Mouse (Mus musculus) midbrain, embryonic 11.5 days (tissue): Measurements from ENCODE around the gene Ddi2. TPM values are rescaled to one million over a fixed set of nuclear protein-coding genes. Genes with fewer than 3 reads are reported as not detected.

ENCODE experiments used
- ATAC-seq: fragments of 200-750 bp; cut with Nextera tagmentation; 2 replicates; pipeline ENCODE4 v1.8.0; 2017; ENCODE audit warnings: moderate TSS enrichment, moderate library complexity; ENCODE audit not compliant: low FRiP score
- DNase-seq: peaks from one replicate; pipeline ENCODE4 v3.0.0; 2015; ENCODE audit warnings: low spot score; ENCODE audit errors: missing footprints
- H3K27ac ChIP-seq: fragments of 300-500 bp; sonication (generic); 2 replicates; pipeline ENCODE4 v1.5.1; 2014; ENCODE audit warnings: low read depth, low read length
- H3K27me3 ChIP-seq: fragments of 300-500 bp; sonication (generic); 2 replicates; pipeline ENCODE4 v1.6.1; 2014; ENCODE audit warnings: mild to moderate bottlenecking, low read length, moderate library complexity, mixed read lengths; ENCODE audit not compliant: control insufficient read depth, insufficient read depth
- H3K36me3 ChIP-seq: fragments of 300-500 bp; sonication (generic); 2 replicates; pipeline ENCODE4 v1.6.1; 2014; ENCODE audit warnings: mild to moderate bottlenecking, low read length, moderate library complexity, mixed read lengths; ENCODE audit not compliant: control insufficient read depth, insufficient read depth
- H3K4me1 ChIP-seq: fragments of 300-500 bp; sonication (generic); 2 replicates; pipeline ENCODE4 v1.6.1; 2014; ENCODE audit warnings: low read length; ENCODE audit not compliant: control insufficient read depth, insufficient read depth
- H3K4me2 ChIP-seq: fragments of 300-500 bp; sonication (generic); 2 replicates; pipeline ENCODE4 v1.6.1; 2014; ENCODE audit warnings: mild to moderate bottlenecking, moderate library complexity
- H3K4me3 ChIP-seq: fragments of 300-500 bp; sonication (generic); 2 replicates; pipeline ENCODE4 v1.5.1; 2014; ENCODE audit warnings: low read depth, low read length
- H3K9ac ChIP-seq: fragments of 300-500 bp; sonication (generic); 2 replicates; pipeline ENCODE4 v1.6.1; 2014; ENCODE audit warnings: low read length
- H3K9me3 ChIP-seq: fragments of 300-500 bp; sonication (generic); 2 replicates; pipeline ENCODE4 v1.6.1; 2016; ENCODE audit warnings: low read length; ENCODE audit not compliant: control insufficient read depth
- WGBS: fragments of 180-500 bp; shearing (Covaris S2); extraction: QIAGEN DNeasy Blood & Tissue Kit; methylation state at CpG from one replicate; pipeline ENCODE4 v1.1.7; 2014; 5-methylcytosine and 5-hydroxymethylcytosine counted together
- polyA plus RNA-seq: library from polyadenylated mRNA; unstranded; fragments of >200 nt; fragmentation: Nextera tagmentation; extraction: Ambion mirVana; gene quantifications from 2 replicates; pipeline ENCODE4 v1.2.1, GENCODE M21; 2014

Ddi2 gene
- polyA plus RNA-seq, 1 experiment from 2014 or later, result 18.1 TPM

DNA sequence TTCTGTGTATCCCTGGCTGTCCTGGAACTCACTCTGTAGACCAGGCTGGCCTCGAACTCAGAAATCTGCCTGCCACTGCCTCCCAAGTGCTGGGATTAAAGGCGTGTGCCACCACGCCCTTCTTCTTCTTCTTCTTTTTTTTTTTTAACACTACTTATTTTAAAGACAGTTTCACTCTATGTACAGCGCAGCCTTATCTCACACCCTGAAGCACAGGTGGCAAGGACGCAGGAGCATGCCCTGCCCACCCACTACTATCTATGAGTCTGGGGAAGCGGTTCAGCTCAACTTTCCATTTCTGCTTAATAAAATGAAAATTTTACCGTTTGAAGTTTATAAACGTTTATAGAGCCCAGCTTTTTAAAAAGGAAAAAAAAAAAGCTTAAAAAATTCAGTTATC, 34.7 kb downstream of the Ddi2 start:
- Histone ChIP-seq H3K9ac (no peak overlapping the region), H3K27me3 (no peaks in the 10 kb centered on the region), H3K36me3 (peaks cover 18% of the 10 kb centered on the region), H3K4me2 (no peak overlapping the region), H3K9me3 (no peaks in the 10 kb centered on the region), H3K4me3 (no peak overlapping the region), H3K4me1 (no peaks in the 10 kb centered on the region), H3K27ac (no peak overlapping the region)
- DNase-seq (no peak), ATAC-seq (no peak)
- WGBS, result 95% methylated on average over 8 of the region's 8 CpGs

DNA sequence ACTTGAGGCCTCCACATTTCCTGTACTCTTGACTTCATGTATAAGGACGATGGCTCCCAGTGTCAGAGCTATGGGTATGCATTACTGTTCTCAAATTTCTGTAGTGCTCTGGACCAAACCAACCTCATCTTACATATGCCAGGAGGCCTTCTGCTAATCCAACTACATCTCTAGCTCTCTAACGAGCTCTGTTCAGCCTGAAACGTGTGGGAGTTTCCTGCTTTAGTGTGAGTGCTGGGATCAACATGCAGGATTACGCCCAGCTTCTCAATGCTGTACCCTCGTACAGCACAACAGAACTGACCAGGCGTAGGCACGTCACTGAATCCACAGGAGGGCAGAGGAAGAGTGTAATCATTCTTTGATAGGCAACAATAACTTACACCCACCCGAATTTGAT, 36.7 kb downstream of the Ddi2 start:
- Histone ChIP-seq H3K9me3 (no peaks in the 10 kb centered on the region), H3K4me2 (no peak overlapping the region), H3K27me3 (no peaks in the 10 kb centered on the region), H3K4me3 (no peak overlapping the region), H3K9ac (no peak overlapping the region), H3K36me3 (peaks cover 18% of the 10 kb centered on the region), H3K4me1 (no peaks in the 10 kb centered on the region), H3K27ac (no peak overlapping the region)
- WGBS, result 83% methylated on average over 8 of the region's 8 CpGs
- ATAC-seq (no peak), DNase-seq (no peak)

DNA sequence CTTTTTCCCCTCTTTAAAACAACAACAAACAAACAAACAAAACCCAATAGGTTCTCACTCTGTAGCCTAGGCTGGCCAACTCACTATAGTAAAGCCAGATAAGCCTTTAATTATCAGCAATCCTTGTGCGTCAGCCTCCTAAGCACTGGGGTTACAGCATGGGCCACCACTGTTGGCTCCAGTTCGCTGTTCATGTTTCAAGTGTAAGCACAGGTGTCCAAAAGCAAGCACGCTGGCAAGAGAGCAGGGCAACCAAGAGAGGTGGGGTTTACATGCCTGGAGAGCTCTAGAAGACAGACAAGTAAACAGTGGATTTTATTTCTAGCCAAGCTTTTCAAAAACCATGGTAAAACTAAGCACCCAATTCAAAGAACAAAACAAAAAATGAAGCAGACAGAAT, 37.1 kb downstream of the Ddi2 start:
- Histone ChIP-seq H3K4me3 (no peak overlapping the region), H3K9me3 (no peaks in the 10 kb centered on the region), H3K27ac (no peak overlapping the region), H3K9ac (no peak overlapping the region), H3K4me1 (no peaks in the 10 kb centered on the region), H3K27me3 (no peaks in the 10 kb centered on the region), H3K36me3 (peaks cover 18% of the 10 kb centered on the region), H3K4me2 (no peak overlapping the region)
- ATAC-seq (no peak), DNase-seq (no peak)
- 94% methylated on average over 3 of the region's 3 CpGs for WGBS

DNA sequence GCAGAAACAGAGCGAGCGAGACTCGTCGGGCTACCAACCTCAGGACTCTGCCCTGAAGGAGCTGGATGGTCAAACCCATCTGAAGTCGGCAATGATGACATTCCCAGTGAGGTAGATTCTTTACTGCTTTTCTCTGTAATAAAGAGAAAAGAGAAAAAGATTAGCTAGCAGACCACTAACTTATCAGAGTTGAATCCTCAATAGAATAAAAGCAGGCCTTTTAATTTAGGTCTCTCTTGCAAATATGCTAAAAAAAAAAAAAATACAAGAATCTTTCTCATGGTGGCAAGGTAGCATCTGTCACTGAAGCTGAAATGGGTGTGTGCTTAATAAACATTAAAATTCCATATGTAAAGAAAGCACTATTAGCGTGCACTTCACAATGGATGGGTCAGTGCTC, 37.7 kb downstream of the Ddi2 start, which contains the start of gene Rsc1a1:
Gene Rsc1a1 (minus strand): TSS at position 101 of the 400 bp plus-strand sequence.
- no peak for ATAC-seq
- no peaks in the 10 kb centered on the region for H3K4me1 ChIP-seq
- H3K9ac ChIP-seq, result no peak within 1 kb of the TSS
- H3K4me3 ChIP-seq, result no peak within 1 kb of the TSS
- H3K27ac ChIP-seq, result no peak within 1 kb of the TSS
- DNase-seq, result no peak
- no peaks in the 10 kb centered on the region for H3K9me3 ChIP-seq
- 92% methylated on average over 6 of the region's 6 CpGs for WGBS
- H3K27me3 ChIP-seq, result no peaks in the 10 kb centered on the region
- H3K4me2 ChIP-seq, result no peak within 1 kb of the TSS
- peaks cover 18% of the 10 kb centered on the region for H3K36me3 ChIP-seq

DNA sequence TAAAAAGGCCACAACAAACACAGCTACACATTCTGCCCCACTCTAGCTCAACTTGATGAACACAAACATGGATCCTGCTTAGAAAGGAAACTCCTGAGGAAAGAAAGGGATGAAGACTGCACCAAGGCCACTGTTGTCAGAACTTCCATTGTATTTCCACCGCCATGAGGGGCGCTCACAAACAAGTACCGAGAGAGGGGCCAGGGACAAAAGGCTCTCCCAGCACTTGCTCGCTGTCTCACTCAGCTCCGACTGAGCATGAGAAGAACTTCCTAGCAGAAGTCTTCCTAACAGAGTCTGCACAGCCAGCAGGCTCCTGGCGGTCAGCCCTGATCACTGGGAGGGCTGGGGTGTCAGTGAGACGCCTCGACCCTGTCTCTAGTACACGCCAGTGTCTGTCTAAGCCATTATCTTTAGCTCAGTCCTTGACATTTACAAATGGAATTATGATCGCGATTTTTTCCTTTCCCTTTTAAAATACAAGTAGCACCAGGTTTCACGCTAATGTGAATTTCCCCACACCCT, 40.5 kb downstream of the Ddi2 start:
- Histone ChIP-seq H3K36me3 (peaks cover 18% of the 10 kb centered on the region), H3K4me2 (no peak overlapping the region), H3K9ac (no peak overlapping the region), H3K4me1 (no peaks in the 10 kb centered on the region), H3K4me3 (no peak overlapping the region), H3K27ac (no peak overlapping the region), H3K27me3 (no peaks in the 10 kb centered on the region), H3K9me3 (no peaks in the 10 kb centered on the region)
- WGBS, result 63% methylated on average over 12 of the region's 12 CpGs
- DNase-seq, result no peak
- no peak for ATAC-seq

DNA sequence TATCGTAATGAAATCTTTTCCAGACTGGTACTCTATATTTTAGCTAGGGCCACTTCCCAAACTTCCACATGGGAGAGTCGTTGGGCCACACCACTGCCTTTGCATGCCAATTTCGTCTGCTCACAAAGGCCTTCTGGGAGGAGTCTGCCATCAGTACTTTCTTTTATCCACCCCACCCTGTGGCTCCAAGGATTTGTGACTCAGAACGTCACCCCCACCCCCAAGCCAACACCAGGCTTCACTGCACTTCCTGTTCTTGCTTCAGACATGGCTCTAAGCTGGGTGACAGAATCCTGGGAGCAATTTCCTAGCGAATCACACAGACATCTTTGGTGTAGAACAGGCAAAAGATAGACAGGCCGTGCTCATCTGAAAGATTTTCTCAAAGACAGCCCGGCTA, 41.5 kb downstream of the Ddi2 start:
- no peaks in the 10 kb centered on the region for H3K27me3 ChIP-seq
- H3K4me1 ChIP-seq, result no peaks in the 10 kb centered on the region
- ATAC-seq (no peak), DNase-seq (no peak)
- H3K4me2 ChIP-seq, result no peak overlapping the region
- no peak overlapping the region for H3K4me3 ChIP-seq
- WGBS, result 63% methylated on average over 7 of the region's 7 CpGs
- H3K9me3 ChIP-seq, result no peaks in the 10 kb centered on the region
- peaks cover 16% of the 10 kb centered on the region for H3K36me3 ChIP-seq
- H3K27ac ChIP-seq, result no peak overlapping the region
- H3K9ac ChIP-seq, result no peak overlapping the region

DNA sequence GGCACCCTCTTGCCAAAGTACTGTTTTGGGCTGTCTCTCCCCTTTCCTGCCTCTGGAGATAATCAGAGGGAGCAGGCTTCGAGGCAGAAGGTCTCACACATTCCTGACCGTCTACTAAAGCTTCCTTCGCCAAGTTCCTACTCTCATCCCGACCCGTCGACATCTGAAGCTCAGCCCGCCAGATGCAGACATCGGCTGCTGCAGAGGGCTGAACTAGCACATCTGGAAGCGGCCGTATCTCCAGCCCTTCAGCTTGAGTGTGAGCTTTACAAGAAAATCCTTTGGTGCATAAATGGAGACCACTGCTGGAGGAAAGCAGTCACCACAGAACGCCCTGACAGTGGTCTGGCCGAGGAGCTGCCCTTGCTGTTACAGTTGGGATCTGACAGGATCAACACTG, 42.3 kb downstream of the Ddi2 start:
- no peaks in the 10 kb centered on the region for H3K9me3 ChIP-seq
- WGBS, result 79% methylated on average over 12 of the region's 12 CpGs
- no peak overlapping the region for H3K27ac ChIP-seq
- no peaks in the 10 kb centered on the region for H3K4me1 ChIP-seq
- no peak for ATAC-seq
- H3K4me3 ChIP-seq, result no peak overlapping the region
- H3K36me3 ChIP-seq, result peaks cover 16% of the 10 kb centered on the region
- no peaks in the 10 kb centered on the region for H3K27me3 ChIP-seq
- H3K4me2 ChIP-seq, result no peak overlapping the region
- H3K9ac ChIP-seq, result no peak overlapping the region
- no peak for DNase-seq

DNA sequence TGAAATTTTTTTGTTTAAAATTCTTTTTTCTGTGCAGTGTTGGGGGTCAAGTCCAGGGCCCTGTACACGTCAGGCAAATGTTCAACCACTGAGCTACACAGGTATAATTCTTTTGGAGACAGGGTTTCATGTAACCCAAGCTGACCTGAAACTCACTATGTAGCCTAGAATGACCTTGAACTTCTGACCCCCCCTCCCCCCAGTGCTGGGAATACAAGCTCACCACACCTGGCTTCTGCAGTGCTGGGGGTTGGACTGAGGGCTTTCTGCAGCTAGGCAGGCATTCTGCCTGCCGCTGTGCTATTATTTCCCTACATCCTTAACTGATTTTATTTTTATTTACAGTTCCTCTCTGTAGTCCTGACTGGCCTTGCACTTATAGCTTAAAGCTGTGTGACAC, 44.2 kb downstream of the Ddi2 start:
- ATAC-seq, result no peak
- Histone ChIP-seq H3K4me3 (no peak overlapping the region), H3K4me2 (no peak overlapping the region), H3K27me3 (no peaks in the 10 kb centered on the region), H3K9ac (no peak overlapping the region), H3K4me1 (no peaks in the 10 kb centered on the region), H3K36me3 (peaks cover 4% of the 10 kb centered on the region), H3K9me3 (no peaks in the 10 kb centered on the region), H3K27ac (no peak overlapping the region)
- WGBS, result 96% methylated on average over 2 of the region's 2 CpGs
- DNase-seq, result no peak

DNA sequence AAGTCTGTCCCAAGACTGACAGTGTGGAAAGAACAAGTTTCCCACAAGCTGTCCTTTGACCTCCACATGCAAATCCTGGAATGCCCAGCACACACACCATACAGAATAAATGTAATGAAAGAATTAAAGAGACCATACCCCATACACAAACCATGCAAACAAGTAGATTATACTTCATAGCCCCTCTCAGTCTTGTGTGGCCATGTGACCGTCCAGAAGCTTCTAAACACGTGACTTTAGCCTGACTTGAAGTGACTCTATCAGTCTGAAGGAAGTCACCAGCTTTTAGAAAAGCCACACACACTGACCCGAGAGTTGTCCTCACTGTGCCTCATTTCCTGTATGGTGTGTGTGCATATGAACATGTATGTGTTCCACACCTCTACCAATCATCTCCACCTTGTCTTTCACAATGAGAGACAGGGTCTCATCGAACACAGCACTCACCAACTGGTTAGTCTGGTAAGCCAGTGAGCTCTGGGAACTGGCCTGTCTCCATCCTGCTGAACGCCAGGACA, 46.7 kb downstream of the Ddi2 start:
- no peak overlapping the region for H3K9ac ChIP-seq
- H3K27me3 ChIP-seq, result no peaks in the 10 kb centered on the region
- H3K9me3 ChIP-seq, result no peaks in the 10 kb centered on the region
- H3K27ac ChIP-seq, result no peak overlapping the region
- DNase-seq, result no peak
- ATAC-seq, result no peak
- H3K36me3 ChIP-seq, result no peaks in the 10 kb centered on the region
- no peak overlapping the region for H3K4me3 ChIP-seq
- H3K4me1 ChIP-seq, result no peaks in the 10 kb centered on the region
- H3K4me2 ChIP-seq, result no peak overlapping the region
- WGBS, result 80% methylated on average over 5 of the region's 5 CpGs
